Mouse (Mus musculus) gastrocnemius, postnatal 4 days (tissue): Measurements from ENCODE around the gene Tmco5b. TPM values are rescaled to one million over a fixed set of nuclear protein-coding genes. Genes with fewer than 3 reads are reported as not detected.

Source experiments
- DNase-seq, 2 experiments: peaks; one replicate each; pipeline ENCODE4 v3.0.0; 2021 to 2022; ENCODE audit warnings: low spot score in 2 of 2, mixed read lengths in 2 of 2
- long read RNA-seq, 2 experiments: library from polyadenylated mRNA; stranded (forward); transcript quantifications; one replicate each; pipeline ENCODE4 v2.0.0; 2021
- total RNA-seq, 2 experiments: library from RNA; stranded (reverse); gene quantifications; 2 replicates each; pipeline ENCODE4 v1.2.3; 2021

The Tmco5b gene
- total RNA-seq: not detected
- long read RNA-seq, experiment 1: 0 reads
- long read RNA-seq, experiment 2: 0 reads

DNA sequence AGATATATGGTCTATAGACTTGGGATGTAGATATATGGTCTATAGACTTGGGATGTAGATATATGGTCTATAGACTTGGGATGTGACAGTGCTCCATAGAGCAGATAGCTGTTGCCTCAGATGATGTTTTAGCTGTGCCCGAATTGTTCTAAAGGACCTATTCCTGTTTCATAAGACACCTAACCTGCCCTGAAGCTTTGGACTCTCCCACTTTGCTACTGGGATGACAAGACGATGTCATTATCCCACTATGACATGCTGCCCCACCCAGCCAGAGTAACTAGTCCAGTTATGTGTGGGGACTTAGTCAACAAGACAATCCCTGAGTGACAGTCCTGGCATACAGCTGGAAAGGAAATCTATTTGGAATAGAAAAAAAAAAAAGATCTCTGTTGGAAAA, at the start of gene Tmco5b:
TSS of gene Tmco5b (plus strand) at position 301 of the 400 bp plus-strand sequence.
- DNase-seq: no peak

DNA sequence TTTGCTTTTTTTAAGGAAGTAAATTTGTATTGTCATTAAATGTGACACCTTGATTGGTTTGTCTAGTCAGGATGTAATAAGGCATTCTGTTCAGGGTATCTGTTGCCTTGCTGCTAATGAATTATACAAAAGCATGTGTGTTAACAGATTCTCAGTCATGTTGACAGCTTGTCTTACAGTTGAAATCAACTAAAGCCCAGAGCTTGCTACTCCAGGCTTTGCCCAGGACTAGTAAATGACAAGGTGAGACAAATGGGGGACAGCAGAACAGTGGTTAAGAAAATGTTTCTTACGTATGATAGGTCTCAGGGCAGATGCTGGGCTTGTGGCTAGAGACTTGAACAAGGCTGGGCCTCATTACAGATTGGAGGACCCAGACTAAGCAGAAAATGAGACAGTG, 48.5 kb upstream of the Tmco5b start:
- no peak for DNase-seq

DNA sequence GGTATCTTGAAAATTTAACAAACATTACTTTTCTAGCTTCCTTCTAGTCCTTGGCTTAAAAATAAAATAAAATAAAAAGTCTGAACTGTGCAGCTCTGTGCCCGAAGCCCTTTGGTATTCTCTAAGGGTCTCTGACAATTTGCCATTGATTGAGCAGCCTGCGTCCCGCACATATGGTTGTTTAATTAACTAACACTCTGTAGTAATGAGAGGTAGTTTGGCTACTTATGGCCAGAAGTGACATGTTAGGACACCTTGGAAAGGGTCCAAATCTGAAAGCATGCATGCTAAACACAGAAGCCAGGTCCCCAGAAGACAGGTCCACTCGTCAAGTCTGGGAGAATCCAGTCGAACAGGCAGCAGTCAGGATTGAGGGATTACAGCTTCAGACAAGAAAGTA, 46.7 kb upstream of the Tmco5b start:
- DNase-seq: no peak

DNA sequence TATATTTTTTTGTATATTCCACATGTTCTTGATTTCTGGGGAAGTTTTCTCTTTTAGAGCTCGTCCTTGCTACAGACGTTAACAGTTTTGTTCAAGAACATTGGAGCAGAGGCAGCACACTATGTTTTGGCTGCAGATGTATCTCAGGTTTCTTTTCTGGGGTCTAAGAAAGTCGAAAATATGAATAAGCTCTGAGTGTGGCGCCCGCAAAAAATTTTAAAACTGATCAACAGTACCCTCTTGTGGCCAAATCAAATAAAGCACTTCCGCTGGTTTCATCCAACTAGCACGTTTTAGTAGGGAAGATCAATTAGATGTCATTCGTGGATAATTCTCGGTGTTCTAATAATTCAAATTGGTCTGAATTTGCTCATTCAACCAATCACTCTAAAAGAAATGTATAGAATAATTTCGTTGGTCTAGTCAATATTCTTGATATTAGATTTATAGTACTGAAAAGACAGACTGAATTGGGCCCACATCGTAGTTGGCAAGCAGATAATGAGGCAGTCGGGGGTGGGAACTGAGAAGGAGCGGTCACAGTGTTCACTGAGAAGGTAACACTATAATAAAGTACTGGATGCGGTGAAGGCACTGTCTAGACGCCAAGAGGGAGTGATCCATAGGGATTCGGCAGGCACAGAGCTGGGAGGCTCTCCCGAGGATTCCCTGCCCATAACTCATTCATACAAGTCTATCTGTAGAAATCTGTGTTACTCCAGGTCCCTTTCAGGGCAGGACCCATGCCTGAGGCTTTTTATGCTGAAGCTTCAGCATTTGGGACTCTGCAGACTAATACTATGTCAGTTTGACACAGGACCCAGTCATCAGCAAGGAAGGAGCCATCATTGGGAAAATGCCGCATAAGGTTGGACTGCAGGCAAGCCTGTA, 17.1 kb downstream of the Tmco5b start:
- DNase-seq: no peak

DNA sequence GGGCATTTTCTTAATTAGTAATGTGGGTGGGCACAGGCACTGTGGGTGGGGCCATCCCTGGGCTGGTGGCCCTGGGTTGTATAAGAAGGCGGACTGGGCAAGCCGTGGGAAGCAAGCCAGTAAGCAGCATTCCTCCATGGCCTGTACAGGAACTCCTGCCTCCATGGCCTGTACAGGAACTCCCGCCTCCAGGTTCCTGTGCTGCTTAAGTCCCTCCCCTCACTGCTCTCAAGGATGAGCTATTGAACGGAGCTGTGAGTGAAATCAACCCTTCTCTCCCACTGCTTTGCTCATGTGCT, 17.7 kb downstream of the Tmco5b start:
- no peak for DNase-seq

DNA sequence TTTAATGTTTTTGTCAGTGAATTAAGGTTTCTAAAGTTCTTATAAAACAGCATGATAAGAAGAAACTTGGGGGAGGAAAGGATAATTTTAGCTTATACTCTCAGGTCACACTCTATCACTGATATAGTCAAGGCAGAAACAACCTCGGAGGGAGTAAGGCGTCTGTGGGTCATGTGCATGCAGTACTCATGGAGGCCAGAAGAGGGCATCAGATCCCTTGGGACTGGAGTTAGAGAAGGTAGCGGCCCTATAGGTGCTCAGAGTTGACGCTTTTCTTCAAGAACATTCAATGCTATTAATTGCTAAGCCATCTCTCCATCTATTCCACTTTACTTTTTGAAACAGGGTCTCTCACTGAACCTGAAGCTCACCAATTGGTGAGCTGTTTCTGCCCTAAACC, 19.8 kb downstream of the Tmco5b start:
- DNase-seq: peak in 1 of 2 experiments; percentile 46

DNA sequence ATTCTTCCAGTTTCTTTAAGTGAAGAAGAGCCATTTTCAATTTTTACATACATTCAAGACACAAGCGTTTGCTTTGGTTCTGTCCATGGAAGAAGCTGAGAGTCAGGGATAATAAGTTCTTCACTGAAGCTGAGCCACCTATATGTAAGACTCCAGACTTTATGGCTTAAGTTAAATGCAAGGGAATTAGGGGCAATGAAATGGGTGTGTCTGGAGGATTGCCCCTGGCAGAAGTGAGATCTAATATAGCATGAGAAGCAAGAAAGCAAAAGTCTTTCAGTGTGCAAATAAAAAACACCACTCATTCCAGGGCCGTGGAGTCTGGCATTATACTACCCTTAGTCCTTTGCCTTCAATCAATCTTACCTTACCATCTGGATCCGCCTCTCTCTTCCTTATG, 25.7 kb downstream of the Tmco5b start:
- no peak for DNase-seq

DNA sequence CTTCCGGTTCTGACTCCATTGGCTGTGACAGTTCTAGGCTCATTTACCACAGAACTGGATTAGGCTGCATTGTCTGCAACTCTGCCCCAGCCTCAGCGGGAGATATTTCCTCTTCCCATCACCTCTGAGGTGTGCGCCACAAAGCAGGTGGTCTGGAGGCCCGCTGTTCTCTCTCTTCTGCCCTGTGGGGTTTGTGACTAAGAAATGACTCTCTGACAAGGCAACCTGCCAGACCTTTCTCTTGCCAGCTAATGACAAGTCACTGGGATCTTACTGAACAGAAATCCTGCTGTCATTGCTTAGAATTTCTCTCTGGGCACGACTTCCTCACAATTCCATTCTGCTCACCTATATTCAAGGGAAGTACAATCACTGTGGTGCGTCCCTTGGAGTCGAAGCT, 37.5 kb downstream of the Tmco5b start:
- no peak for DNase-seq

DNA sequence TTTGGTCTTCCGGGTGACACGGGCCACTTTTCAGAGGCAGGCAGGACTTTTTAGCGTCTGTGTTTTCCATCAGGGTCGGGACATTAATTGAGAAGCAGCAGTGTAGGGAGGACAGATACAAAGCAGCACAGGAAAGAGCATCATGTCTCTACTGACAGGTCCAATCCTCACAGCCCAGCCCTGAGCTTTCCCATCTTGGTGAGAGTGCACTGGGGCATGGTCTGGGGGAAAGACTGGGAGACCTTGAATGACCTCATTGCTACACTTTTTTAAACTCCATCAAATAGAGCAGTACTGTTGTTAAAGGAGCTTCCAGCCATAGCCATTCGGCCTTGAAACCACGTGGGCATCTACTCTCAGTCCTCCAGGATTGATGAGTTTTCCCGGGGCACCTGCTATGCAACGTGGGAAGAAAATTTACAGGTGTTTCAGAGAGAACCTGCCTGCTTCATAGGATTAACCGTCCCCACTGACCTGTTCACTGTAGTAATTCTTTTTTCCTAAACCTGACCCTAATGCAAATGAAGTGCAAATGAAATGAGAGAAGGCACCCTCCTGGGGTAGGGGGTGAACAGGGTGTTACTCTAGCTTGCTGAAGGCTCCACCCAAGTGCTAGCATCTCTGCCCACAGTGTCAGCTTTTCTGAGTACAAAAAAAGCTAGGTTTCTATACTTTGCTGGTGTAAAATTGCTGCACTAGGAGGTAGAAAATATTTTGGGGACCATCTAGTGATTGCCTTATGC, 48.4 kb downstream of the Tmco5b start:
- no peak for DNase-seq

DNA sequence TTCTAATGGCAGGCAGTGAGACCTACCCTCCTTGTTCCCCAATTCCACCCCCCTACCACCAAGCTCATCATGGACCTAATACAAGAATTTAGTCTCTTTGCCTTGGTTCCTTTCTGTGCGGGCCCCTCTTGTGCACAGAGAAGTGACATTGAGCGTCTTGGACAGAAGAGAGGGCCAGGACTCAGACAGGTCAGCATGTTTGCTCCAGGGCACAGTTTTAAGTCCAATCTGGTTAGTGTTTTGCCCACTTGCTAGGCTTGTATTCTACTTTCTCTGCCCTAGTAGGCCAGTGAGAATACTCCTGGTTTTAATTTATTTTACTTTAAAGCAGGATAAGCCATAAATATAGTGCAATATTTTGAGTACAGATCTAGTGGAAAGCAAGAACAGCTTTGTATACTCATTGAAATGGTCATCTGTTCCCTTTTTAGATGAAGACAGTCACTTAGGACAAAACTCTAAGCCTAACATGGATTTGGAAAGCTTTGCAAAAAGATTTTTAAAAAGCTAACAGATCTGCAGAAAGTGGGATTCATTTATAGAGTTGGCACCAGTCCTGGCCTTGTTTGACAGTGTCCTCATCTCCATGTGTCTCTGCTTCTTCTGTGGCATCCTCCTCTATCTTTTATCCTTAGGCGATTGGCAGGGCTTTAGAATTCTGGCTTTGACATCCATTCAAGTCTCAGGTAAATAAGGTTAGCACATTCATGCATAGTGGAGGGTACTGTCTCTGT, 50.2 kb downstream of the Tmco5b start:
- DNase-seq: no peak

DNA sequence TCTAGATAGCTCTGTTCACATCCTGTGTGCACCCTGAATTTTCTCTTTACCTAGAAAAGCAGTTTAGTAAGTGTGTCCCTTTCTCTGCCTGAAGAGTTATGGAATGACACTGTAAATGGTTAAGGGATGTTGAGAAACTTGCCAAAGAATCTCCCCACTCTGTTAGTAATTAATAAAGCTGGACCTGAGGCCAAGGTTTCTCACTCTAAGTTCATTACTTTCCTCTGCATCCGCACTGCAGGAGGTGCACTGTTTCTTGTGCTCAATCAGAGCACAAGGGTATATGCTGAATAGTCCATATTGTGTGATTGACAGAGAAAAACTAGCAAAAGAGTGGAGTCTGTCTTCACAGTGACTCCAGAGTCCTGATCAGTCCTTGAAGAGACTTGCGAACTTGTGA, 59.0 kb downstream of the Tmco5b start:
- DNase-seq: no peak

Other genes starting within 250 kb of the Tmco5b start
- gene Ryr3, start 68.6 kb upstream of the Tmco5b start, total RNA-seq: 10 to 100 TPM; 59.0 to 73.2 TPM
- gene Fmn1, start 42.0 kb downstream of the Tmco5b start, total RNA-seq: 1 to 10 TPM; 6.0 TPM